Mouse (Mus musculus): ENCODE measurements around the gene Agk. TPM values are rescaled to one million over a fixed set of nuclear protein-coding genes. Genes with fewer than 3 reads are reported as not detected.

The Agk gene
- polyA plus RNA-seq, 1 experiment from 2014 or later = 41.4 TPM

DNA sequence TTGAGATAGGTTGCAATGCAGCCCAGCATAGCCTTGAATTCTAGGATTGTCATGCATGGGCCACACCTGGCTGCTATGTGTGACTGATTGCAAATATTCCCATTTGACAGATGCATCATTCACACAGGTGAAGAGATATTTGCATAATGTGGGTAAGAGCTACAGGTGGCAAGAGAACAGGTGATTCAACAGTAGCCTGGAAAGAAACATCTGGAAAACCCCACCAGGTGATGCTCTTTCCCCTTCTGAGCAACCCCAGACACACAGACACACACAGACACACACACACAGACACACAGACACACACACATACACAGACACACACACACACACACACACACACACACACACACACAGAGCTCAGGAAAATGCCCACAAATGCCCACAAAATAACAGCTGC, 106.8 kb downstream of the Agk start:
- Histone ChIP-seq H3K27ac (replicated peaks; ENCODE audit: low read depth, low read length) (no peak overlapping the region), H3K4me3 (ENCODE audit: low read depth, low read length) (no peak overlapping the region), H3K9ac (ENCODE audit: low read depth, low read length) (no peak overlapping the region), H3K27me3 (replicated peaks; ENCODE audit: control insufficient read depth, insufficient read depth, low read length) (peaks cover 3% of the 10 kb centered on the region; the same call in 1 of the 2 replicates), H3K36me3 (ENCODE audit: control insufficient read depth, insufficient read depth, low read length) (no peaks in the 10 kb centered on the region), H3K9me3 (ENCODE audit: control insufficient read depth, low read length) (no peaks in the 10 kb centered on the region), H3K4me2 (ENCODE audit: low read depth, low read length) (no peak overlapping the region), H3K4me1 (ENCODE audit: control insufficient read depth, insufficient read depth, low read length) (peaks cover 16% of the 10 kb centered on the region; the same call in 1 of the 2 replicates)
- DNase-seq (ENCODE audit: low spot score) = no peak
- ATAC-seq (ENCODE audit: low read depth) = no peak

DNA sequence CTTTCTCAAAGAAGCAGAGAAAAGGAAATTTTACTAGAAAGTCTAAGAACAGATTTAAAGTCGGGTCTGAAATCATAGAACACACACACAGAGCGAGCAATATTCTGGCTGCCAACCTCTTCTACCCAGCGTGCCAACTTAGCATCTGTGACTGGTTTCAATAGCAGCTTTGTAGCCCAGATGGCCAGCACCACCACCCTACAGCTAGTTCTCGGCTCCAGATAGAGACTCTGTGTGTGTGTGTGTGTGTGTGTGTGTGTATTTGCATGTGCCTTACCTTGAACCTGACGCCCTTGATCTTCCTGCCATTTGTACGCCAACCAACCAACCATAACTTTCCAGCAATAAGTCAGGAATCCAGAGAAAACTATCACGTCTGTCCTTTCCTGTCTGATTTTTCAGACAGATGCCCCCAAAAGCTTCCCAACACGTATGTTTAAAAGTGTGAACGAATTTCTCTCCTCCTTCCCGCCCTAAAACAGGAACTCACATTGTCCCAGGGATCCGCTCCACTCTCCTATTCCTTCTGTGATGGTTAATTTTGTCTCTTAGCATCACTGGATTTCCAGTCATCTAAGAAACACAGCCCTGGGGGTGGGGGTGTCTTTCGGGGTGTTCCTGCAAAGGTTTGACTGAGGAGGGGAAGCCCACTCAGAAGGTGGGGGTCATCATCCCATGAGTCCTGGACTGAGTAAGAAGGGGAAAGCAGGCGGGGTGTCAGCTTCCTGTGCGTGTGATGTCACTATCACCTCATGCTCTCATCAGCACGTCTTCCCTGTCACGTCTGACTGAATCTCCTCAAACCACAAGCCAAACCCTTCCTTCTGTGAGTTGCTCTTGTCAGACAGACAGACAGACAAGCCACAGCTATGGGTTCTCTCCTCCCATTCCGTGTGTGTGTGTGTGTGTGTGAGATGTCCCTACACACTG, 107.6 kb downstream of the Agk start:
- H3K36me3 ChIP-seq (ENCODE audit: control insufficient read depth, insufficient read depth, low read length) = no peaks in the 10 kb centered on the region
- H3K27ac ChIP-seq (replicated peaks; ENCODE audit: low read depth, low read length) = no peak overlapping the region
- no peak for ATAC-seq (ENCODE audit: low read depth)
- no peak overlapping the region for H3K4me2 ChIP-seq (ENCODE audit: low read depth, low read length)
- no peaks in the 10 kb centered on the region for H3K9me3 ChIP-seq (ENCODE audit: control insufficient read depth, low read length)
- H3K4me3 ChIP-seq (ENCODE audit: low read depth, low read length) = no peak overlapping the region
- WGBS = 89% methylated on average over 17 of the region's 17 CpGs
- H3K27me3 ChIP-seq (replicated peaks; ENCODE audit: control insufficient read depth, insufficient read depth, low read length) = peaks cover 4% of the 10 kb centered on the region; the same call in 1 of the 2 replicates
- H3K9ac ChIP-seq (ENCODE audit: low read depth, low read length) = no peak overlapping the region
- no peak for DNase-seq (ENCODE audit: low spot score)
- H3K4me1 ChIP-seq (ENCODE audit: control insufficient read depth, insufficient read depth, low read length) = peaks cover 16% of the 10 kb centered on the region; the same call in 1 of the 2 replicates

DNA sequence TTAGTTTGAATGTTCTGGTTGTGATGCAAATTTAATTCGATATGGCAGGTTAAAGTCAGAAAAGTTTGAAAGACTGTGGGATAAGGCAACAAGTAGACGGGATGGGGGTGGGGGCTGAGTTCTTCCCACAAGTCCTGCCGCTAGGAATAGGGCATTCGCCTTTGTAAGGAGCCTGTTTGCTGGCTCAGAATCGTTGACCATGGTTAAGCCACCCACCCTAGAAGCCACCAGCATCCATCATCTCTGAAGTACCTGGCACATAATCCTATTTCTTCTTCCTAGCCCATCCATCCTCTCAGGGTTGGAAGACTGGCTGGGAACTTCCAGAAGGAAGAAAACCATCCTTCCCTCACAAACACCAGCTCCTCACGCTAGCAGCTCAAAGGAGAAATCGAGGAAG, 109.7 kb downstream of the Agk start:
- Histone ChIP-seq H3K9ac (ENCODE audit: low read depth, low read length) (peak overlapping the region; percentile 80), H3K27me3 (replicated peaks; ENCODE audit: control insufficient read depth, insufficient read depth, low read length) (peaks cover 17% of the 10 kb centered on the region)
- DNase-seq (ENCODE audit: low spot score) = no peak

DNA sequence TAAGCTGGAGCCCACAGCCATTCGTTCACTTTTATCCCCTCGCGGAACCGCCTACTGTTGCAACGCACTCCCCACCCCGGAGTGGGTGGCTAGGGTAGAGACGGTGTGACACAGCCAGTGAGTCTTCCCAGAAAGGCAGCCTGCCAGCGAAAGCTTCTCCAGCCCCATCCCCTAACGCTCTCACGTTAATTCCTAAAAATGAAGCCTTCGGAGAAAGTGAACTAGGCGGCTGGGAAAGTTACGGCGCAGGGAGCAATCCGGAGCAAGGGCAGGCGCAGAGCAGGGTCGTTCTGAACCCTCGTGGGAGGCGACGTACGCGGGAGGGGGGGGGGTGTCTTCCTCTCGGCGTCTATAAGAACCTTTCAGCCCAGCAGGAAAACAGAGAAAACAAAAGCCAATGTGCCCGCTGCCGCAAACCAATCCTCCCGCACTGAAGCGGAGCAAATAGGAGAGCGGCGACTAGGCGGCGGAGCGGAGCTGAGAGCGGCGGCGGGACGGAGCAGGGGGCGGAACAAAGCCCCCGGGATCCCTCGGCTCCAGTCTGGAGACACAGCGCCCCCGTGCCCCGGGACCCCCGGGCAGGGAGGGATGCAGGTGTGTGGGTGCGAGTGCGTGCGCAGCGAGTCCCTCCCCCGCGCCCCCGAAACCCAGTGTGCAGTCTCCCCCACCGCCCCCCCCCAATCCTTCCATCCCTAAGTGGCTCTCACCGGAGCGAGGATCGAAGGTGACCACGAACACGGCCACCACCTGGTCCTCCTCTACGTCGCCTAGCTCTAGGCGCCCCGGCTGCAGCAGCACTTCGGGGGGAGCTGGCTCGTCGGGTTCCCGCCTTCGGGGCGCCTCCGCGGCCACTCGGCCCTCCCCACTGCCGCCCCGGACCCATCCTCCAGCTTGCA, 110.4 kb downstream of the Agk start:
- Histone ChIP-seq H3K9me3 (ENCODE audit: control insufficient read depth, low read length) (no peaks in the 10 kb centered on the region), H3K27me3 (replicated peaks; ENCODE audit: control insufficient read depth, insufficient read depth, low read length) (peaks cover 22% of the 10 kb centered on the region), H3K27ac (replicated peaks; ENCODE audit: low read depth, low read length) (peak overlapping the region; percentile 58), H3K36me3 (ENCODE audit: control insufficient read depth, insufficient read depth, low read length) (no peaks in the 10 kb centered on the region), H3K9ac (ENCODE audit: low read depth, low read length) (peak overlapping the region; percentile 80), H3K4me1 (ENCODE audit: control insufficient read depth, insufficient read depth, low read length) (peaks cover 16% of the 10 kb centered on the region; the same call in 1 of the 2 replicates), H3K4me2 (ENCODE audit: low read depth, low read length) (peak overlapping the region; percentile 88), H3K4me3 (ENCODE audit: low read depth, low read length) (peak overlapping the region; percentile 81)
- ATAC-seq (ENCODE audit: low read depth) = peak; percentile 60
- DNase-seq (ENCODE audit: low spot score) = peak; percentile 52
- under 1% methylated on average over 41 of the region's 72 CpGs for WGBS

More for the DNA sequence above, 109.7 kb downstream of the Agk start:
- Histone ChIP-seq H3K4me1 (ENCODE audit: control insufficient read depth, insufficient read depth, low read length) (peaks cover 16% of the 10 kb centered on the region; the same call in 1 of the 2 replicates), H3K27ac (replicated peaks; ENCODE audit: low read depth, low read length) (no peak overlapping the region), H3K36me3 (ENCODE audit: control insufficient read depth, insufficient read depth, low read length) (no peaks in the 10 kb centered on the region), H3K4me3 (ENCODE audit: low read depth, low read length) (peak overlapping the region; percentile 81), H3K9me3 (ENCODE audit: control insufficient read depth, low read length) (no peaks in the 10 kb centered on the region), H3K4me2 (ENCODE audit: low read depth, low read length) (peak overlapping the region; percentile 88)
- WGBS = 16% methylated on average over 7 of the region's 7 CpGs
- ATAC-seq (ENCODE audit: low read depth) = no peak

DNA sequence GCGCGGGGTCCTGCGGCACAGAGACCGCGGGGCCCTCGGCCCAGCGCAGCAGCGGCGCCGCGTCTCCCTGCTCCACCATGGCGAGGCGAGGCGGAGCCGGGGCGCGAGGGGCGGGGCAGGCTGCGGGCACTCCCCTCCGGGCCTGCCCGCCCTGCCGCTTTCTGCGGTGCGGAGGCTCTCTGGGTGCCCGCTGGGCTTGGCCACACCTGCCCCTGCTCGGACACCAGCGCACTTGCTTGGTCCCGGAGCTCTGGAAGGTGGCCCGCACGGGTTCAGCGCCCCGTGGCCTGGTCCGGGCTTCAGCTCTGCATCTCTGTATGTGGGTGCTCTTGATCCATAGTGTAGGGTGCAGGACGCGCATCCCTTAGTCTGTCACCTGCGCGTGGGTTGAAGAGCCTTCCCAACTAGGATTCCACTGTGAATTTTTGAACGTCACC, 111.1 kb downstream of the Agk start, which contains the start of gene E330009J07Rik:
Gene E330009J07Rik, minus strand, starts transcription at position 89 of the 437 bp plus-strand sequence.
- H3K9me3 ChIP-seq (ENCODE audit: control insufficient read depth, low read length) = no peaks in the 10 kb centered on the region
- ATAC-seq (ENCODE audit: low read depth) (peak; percentile 93), DNase-seq (ENCODE audit: low spot score) (peak; percentile 77)
- peaks cover 24% of the 10 kb centered on the region for H3K27me3 ChIP-seq (replicated peaks; ENCODE audit: control insufficient read depth, insufficient read depth, low read length)
- H3K27ac ChIP-seq (replicated peaks; ENCODE audit: low read depth, low read length) = peak within 1 kb of the TSS; percentile 58
- WGBS = 2% methylated on average over 14 of the region's 38 CpGs
- peak within 1 kb of the TSS; percentile 88 for H3K4me2 ChIP-seq (ENCODE audit: low read depth, low read length)
- peaks cover 11% of the 10 kb centered on the region; the same call in 1 of the 2 replicates for H3K4me1 ChIP-seq (ENCODE audit: control insufficient read depth, insufficient read depth, low read length)
- H3K36me3 ChIP-seq (ENCODE audit: control insufficient read depth, insufficient read depth, low read length) = no peaks in the 10 kb centered on the region
- H3K4me3 ChIP-seq (ENCODE audit: low read depth, low read length) = peak within 1 kb of the TSS; percentile 81
- peak within 1 kb of the TSS; percentile 80 for H3K9ac ChIP-seq (ENCODE audit: low read depth, low read length)

DNA sequence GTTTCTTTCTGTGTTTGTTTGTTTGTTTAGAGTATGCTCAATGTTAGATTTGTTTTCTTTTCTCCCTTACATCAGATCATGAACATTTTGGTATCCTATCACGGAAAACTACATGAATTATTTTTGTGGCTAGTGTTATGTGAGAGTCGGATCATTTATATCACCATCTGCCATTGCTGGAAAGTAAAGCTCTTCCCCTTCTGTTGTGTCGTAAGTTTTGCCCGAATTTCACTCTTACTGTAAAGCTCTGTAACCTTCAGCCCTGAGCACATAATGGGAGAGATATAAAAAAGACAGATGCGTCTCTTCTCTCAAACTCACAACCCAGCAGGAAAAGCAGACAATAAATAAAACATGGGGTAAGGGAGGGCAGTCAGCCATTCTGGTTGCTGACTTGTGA, 114.0 kb downstream of the Agk start, which contains the start of gene Wee2:
Gene Wee2, plus strand, starts transcription at position 153 of the 400 bp plus-strand sequence.
- peaks cover 11% of the 10 kb centered on the region; the same call in 1 of the 2 replicates for H3K4me1 ChIP-seq (ENCODE audit: control insufficient read depth, insufficient read depth, low read length)
- H3K27ac ChIP-seq (replicated peaks; ENCODE audit: low read depth, low read length) = no peak within 1 kb of the TSS
- DNase-seq (ENCODE audit: low spot score) (no peak), ATAC-seq (ENCODE audit: low read depth) (no peak)
- H3K9ac ChIP-seq (ENCODE audit: low read depth, low read length) = no peak within 1 kb of the TSS
- H3K4me3 ChIP-seq (ENCODE audit: low read depth, low read length) = no peak within 1 kb of the TSS
- H3K9me3 ChIP-seq (ENCODE audit: control insufficient read depth, low read length) = no peaks in the 10 kb centered on the region
- peaks cover 27% of the 10 kb centered on the region for H3K27me3 ChIP-seq (replicated peaks; ENCODE audit: control insufficient read depth, insufficient read depth, low read length)
- H3K4me2 ChIP-seq (ENCODE audit: low read depth, low read length) = no peak within 1 kb of the TSS
- 74% methylated on average over 5 of the region's 5 CpGs for WGBS
- no peaks in the 10 kb centered on the region for H3K36me3 ChIP-seq (ENCODE audit: control insufficient read depth, insufficient read depth, low read length)

DNA sequence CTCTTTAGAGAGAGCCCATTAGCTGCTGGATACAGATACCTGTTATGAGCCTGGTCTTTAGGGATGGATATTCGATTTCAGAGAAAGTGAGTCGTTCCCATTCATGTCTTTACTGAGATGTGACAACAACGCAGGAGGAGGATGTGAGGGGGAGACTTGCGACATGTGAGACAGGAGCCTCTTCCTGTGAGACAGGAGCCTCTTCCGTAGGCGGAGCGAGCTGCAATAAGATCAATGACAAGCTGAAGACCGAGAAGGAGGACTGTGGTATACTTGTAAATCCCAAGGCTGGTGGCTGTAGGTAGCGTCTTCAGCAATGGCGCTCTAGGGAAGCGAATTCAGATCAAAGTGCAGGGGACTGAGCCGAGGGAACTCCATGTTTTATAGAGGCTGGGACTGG, 114.8 kb downstream of the Agk start:
- Histone ChIP-seq H3K9me3 (ENCODE audit: control insufficient read depth, low read length) (no peaks in the 10 kb centered on the region), H3K4me3 (ENCODE audit: low read depth, low read length) (no peak overlapping the region), H3K9ac (ENCODE audit: low read depth, low read length) (no peak overlapping the region), H3K27me3 (replicated peaks; ENCODE audit: control insufficient read depth, insufficient read depth, low read length) (peaks cover 27% of the 10 kb centered on the region), H3K27ac (replicated peaks; ENCODE audit: low read depth, low read length) (no peak overlapping the region), H3K36me3 (ENCODE audit: control insufficient read depth, insufficient read depth, low read length) (no peaks in the 10 kb centered on the region), H3K4me1 (ENCODE audit: control insufficient read depth, insufficient read depth, low read length) (peaks cover 8% of the 10 kb centered on the region; the same call in 1 of the 2 replicates), H3K4me2 (ENCODE audit: low read depth, low read length) (no peak overlapping the region)
- ATAC-seq (ENCODE audit: low read depth) (no peak), DNase-seq (ENCODE audit: low spot score) (no peak)
- 48% methylated on average over 12 of the region's 12 CpGs for WGBS

DNA sequence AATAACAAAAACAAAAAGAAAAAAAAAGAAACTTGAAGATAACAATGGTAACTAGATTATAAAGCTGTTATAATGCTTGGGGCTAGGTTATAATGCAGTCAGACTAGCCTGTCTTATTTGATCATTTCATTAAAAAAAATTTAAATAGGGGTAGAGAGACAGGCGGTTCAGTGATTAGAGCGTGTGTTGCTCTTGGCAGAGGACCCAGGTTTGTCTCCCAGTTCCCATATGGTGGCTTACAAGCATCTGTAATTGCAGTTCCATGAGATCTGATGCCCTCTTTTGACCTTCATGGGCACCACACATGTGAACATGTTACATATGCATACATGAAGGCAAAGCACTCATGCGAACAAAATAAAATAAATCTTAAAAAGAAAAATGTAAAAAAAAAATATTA, 116.3 kb downstream of the Agk start:
- no peak overlapping the region for H3K9ac ChIP-seq (ENCODE audit: low read depth, low read length)
- WGBS = 56% methylated on average over 3 of the region's 3 CpGs
- no peak overlapping the region for H3K27ac ChIP-seq (replicated peaks; ENCODE audit: low read depth, low read length)
- no peaks in the 10 kb centered on the region for H3K36me3 ChIP-seq (ENCODE audit: control insufficient read depth, insufficient read depth, low read length)
- no peak for DNase-seq (ENCODE audit: low spot score)
- H3K4me3 ChIP-seq (ENCODE audit: low read depth, low read length) = no peak overlapping the region
- ATAC-seq (ENCODE audit: low read depth) = no peak
- no peak overlapping the region for H3K4me2 ChIP-seq (ENCODE audit: low read depth, low read length)
- no peaks in the 10 kb centered on the region for H3K9me3 ChIP-seq (ENCODE audit: control insufficient read depth, low read length)
- peaks cover 27% of the 10 kb centered on the region for H3K27me3 ChIP-seq (replicated peaks; ENCODE audit: control insufficient read depth, insufficient read depth, low read length)
- 0 out of 2 replicates have a peak, but pooled peaks cover 4% of the 10 kb centered on the region for H3K4me1 ChIP-seq (ENCODE audit: control insufficient read depth, insufficient read depth, low read length)

Data from embryonic facial prominence, embryonic 14.5 days (tissue).